Mouse (Mus musculus) adrenal gland, postnatal 25 days (tissue): ENCODE measurements at regions not wholly inside any gene's neighbourhood (a gene's known extent, or its start where the extent isn't known, plus 50 kb on each side); places are given as distances from the start of the nearest gene placed in this dataset.

Experiments used
- DNase-seq: peaks from one replicate; pipeline ENCODE4 v3.0.0; 2021; ENCODE audit warnings: mixed read lengths

DNA sequence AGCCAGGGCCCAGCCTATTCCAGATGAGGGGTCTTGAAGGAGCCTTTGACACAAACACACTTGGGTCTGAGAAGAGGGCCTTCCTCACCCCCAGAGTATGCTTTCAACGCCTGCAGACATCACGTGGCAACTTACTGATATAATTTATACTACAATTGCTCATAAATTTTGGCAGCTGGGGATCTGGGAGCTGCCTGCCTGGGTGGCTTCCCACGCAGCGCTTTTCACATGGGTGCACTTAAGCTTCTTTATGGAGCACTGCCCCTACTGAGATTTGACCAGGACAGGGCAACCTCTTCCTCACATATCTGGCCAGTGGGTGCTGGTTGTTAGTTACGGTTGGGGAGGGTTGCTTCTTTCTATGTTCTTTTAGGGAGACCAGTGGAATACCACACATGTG, 61.6 kb downstream of the Spesp1 start:
- no peak for DNase-seq

DNA sequence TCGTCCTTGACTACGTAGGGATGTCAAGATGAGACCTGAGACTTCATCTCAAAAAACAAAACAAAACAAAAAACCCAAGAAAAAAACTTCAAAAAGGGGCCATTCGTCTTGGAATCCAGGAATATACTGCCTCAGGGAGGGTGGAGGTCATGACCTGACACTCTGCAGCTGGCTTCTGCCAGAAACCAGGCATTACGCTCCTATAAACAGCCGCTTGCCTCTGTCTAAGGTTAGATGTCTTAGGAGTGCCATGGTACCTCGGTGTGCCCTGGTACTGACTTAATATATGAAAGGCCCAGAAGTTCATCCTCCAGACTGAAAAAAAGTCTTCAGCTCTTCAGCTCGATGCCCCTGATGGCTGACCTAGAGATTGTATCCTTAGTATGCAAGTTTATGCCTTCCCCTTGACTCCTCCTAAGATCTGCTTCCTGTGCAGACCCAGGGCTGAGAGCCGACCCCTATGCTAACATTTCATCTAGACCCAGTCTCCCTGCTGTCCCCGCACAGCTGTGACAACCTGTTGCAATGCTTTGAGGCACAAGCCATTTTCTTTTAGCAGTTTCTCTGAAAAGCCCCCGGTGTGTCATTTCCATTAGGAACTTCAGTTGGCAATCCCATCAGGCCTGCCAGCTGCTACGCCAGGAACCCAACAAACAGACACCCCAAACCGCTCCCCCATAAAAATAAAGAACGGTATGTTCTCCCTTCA, 66.7 kb downstream of the Spesp1 start:
- DNase-seq, result no peak

DNA sequence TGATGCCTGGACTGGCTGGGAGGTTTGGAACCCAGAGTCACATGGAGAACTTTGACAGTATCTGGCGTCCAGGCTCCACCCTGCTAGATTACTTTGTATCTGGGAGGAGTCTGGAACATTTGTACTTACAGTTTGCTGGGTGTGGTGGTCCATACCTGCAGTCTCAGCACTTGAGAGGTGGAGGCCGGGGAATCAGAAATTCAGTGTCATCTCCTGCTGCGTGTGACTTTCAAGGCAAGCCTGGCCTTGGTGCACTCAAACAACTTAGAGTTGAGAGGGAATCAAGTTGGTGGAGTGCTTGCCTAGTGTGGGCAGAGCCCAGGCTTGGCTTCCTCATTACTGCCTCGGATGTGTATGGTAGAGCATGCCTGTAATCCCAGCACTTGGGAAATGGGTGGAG, 67.5 kb downstream of the Spesp1 start:
- no peak for DNase-seq

DNA sequence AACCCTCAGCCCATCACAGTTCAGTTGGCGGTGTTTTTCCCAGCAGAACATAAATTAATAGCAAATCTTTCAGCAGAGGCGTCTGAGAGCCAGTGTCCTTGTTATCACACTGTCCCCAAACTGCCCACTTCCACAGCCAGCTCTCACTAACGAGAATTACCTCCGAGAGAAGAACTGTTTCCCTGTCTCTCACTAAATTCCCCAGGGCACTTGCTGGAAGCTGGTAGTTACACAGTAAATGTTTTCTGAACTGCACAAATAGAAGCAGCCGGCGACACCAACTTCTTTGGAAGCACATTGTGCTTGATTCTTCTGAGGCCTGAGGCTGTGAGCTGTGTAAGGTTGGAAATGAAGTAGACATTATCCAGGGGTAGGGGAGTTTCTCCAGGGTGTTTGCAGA, 69.4 kb downstream of the Spesp1 start:
- DNase-seq, result no peak

DNA sequence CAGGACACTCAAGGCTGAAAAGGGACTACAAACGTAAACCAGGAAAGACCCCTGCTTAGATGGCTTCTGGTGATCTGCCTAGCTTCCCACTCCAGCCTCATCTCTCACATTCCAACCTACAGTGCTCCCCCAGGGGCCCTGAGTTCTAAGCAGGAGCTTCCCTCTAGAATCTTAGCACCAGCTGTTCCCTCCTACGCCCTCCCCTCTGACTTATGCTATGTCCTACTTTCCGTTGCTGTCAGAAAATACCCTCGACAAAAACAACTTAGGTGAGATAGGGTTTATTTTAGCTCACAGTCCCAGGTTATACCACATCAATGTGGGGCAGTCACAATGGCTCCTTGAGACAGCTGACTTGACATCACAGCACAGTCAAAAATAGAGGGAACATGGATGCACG, 71.2 kb downstream of the Spesp1 start:
- DNase-seq, result no peak

DNA sequence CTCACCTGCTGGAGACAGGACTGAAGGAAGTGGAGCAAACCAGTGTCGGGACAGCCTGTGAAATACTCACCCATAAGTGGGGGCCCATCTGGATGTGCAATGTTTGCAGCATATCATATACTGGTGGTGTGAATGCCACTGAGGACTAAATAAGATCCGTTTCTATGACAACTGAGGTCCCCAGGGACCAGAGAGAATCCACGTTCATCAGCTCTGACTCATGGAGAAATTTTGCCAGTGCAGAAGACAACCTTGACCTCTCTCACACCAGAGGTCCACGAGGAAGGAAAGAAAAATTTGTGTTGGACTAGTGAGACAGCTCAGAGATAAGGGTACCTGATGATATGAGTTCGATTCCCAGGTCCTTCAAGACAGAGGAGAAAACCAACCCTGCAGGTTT, 73.6 kb downstream of the Spesp1 start:
- DNase-seq, result no peak

DNA sequence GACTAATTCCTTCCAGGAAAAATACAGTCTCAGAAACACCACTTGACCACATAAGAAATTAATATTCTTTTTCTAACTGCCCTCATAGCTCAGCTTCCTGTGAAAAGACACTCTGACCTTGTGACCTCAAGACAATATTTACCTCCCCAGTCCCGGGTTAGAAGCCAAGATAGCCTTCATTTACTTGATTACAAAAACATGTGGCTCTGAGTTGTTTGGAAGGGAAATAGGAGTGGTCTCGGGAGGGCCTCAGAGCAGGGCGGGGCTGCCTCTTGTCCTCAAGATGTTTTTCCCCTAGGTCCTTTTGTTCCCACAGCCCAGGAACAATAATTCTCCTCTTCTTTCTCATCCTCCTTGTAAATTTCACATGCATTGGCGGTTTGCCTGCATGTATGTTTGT, 76.7 kb downstream of the Spesp1 start:
- no peak for DNase-seq

DNA sequence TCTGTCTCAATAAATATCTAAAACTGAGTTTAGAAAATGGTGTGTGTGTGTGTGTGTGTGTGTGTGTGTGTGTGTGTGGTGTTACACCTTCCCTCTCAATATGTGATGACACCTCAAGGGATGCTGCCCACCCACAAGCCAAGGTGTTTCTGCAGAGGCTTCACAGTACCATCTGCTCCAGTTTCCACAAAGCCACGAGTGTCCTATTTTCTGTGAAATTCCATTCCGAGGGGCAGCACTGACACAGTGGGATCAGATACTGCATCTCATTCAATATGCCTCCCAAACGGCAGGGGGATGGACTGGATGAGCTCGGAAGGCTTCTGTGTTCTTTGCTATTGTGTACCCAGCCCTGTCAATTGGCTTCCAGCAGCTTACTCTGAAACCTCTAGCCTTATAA, 78.5 kb downstream of the Spesp1 start:
- DNase-seq, result no peak

DNA sequence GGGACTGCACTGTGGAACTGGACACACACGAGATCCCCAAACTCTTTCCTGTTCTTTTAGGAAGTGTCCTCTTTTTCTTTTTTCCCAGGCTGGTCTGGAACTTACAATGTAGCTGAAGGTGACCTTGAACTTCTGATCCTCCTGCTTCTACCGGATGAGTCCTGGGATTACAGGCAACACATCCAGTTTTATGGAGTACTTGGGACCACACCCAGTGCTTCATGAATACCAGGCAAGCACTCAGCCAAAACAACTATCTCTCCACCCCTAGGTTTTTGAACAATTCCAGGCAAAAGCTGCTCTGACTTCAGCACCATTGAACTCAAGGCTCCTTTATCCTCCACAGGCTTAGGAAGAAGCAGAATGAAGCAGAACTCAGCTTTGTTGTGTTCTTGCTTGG, 79.7 kb downstream of the Spesp1 start:
- DNase-seq, result no peak

DNA sequence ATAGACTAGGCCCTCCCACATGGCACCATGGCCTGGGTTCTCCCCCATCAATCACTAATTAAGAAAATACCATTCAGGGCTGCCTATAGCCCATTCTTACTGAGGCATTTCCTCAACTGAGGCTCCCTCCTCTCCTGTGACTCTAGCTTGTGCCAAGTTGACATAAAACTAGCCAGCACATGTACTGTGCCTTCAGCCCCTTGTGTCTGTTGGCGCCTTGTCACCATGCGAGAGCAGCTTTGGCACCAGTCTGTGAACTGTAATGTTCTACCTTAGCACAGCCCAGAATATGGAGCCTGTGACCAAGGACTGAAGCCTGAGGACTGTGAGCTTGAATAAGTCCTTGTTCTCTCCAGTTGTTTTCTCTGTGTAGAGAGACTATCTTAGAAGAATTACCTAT, 75.0 kb upstream of the Glce start:
- DNase-seq, result no peak

DNA sequence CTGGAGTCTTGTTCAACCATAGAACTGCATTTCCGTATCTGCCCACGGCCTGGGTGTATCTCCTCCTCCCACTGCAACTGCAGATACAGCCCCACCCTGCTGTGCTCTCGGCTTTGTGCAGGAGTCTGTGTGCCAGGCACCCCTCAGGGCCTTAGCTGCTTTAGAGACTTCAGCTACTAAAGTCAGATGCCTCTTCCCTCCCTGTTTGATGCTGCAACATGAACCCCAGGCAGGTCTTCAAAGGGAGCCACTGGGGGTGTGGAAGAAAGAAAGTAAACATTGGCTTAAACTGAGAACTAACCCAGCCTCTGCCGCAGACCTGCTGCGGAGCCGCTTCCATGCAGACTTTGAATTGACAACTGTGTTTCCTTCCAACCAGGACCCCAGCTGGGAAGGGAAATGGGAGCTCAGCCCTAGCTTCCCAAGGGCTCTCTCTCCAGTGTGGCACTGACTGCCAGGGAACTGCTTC, 70.0 kb upstream of the Glce start:
- DNase-seq, result no peak

DNA sequence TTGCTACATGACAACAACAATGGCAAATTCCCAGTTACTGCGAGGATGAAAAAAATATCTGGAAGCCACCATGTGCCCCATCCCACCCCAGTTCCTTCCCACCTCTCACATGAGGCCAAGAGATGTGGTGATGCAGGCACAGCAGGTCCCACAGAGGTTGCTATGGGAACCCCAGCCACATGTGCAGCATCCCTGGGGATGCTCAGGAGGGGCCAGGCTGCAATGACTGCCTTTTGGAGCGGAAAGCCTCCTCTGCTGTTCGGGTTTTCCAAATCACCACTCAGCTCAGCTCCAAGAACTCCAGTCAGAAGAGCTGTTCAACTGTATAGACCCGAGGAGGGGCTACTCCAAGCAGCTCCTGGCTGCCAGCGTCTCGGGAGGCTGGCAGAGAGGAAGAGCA, 68.0 kb upstream of the Glce start:
- no peak for DNase-seq

DNA sequence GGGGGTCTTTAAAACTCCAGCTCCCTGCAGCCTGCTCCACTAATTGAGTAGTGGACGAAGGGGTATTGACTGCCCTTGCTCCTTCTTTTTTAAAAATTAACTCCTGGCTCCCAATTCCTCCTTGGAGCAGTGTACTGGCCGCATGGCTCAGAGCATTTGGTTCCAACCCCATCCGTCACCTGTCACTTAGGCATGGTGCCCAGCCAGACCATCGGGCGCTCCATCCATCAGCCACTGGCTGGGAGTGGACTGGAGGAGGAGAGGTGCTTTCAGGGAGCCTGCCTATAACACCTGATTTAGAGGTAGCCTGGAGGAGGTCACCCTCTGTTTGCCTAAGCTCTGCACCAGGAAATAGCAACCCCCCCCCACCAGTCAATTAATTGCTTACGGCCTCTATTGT, 66.4 kb upstream of the Glce start:
- no peak for DNase-seq

DNA sequence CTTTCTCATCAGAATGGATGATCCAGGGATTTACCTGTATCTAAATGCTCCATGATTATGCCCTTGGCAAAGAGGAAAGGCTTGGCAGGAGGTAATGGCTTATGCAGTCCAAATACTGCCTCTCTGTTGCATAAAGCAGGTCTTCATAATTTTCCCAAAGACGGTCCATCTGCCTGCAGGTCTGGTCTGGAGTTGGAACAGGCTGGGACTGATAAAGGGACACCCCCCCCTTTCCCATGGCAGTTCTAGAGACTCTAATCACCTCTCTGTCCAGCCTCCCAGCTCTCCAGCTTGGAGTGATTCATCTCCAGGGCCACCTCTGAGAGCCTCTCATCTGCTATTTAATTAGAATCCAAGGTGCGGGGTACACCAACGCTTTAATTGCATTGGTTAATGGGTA, 65.9 kb upstream of the Glce start:
- DNase-seq, result no peak

DNA sequence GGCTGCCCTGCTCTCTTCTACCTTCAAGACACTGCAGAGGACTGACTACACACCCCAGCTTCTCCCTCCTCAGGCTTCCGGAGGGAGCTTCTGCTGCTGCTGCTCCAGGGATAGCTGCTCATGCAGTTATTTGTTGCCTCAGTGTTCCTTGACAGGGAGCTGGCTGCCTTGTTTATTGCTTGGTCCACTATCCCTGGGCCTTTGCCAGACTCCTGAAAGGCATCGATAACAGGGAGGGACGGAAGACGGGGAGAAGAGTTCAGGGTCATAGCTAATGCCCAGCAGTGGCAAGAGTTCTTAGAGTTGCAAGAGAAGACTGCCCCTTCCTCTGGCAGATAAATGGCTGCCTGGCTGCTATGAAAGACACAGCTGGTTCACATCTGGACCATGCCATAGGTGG, 64.4 kb upstream of the Glce start:
- peak; percentile 30 for DNase-seq

DNA sequence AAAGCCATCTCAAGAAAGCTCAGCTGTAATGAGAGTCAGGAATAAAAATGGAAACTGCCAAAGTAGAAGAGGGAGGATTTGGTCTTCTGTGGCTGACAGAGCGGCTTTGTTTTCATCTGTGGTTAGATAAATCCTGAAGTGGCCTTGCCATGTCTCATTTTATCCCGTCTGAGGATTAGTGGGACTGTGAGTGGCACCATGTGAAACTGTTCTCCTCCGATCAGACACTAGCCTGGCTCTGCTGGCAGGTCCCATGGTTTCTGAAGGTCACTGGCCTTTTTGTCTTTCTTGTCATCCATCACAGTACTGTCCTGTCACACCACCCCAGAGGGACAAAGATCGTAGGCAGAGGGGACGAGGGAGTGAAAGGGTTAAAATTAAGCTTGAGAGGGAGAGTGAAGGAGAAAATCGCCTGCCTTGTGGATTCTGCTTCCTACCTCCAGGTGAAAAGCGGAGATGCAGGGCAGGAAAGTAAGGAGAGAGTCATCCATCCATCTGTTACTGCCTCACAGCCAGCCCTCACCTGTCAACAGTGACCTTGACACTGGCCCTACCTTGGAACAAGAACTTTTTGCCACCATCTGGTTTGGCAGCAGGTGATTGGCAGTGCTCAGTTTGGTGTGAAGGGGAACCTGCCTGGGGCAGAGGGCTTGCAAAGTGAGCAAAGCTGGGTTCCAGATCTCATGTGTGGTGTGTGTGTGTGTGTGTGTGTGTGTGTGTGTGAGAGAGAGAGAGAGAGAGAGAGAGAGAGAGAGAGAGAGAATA, 63.2 kb upstream of the Glce start:
- peak; percentile 24 for DNase-seq

DNA sequence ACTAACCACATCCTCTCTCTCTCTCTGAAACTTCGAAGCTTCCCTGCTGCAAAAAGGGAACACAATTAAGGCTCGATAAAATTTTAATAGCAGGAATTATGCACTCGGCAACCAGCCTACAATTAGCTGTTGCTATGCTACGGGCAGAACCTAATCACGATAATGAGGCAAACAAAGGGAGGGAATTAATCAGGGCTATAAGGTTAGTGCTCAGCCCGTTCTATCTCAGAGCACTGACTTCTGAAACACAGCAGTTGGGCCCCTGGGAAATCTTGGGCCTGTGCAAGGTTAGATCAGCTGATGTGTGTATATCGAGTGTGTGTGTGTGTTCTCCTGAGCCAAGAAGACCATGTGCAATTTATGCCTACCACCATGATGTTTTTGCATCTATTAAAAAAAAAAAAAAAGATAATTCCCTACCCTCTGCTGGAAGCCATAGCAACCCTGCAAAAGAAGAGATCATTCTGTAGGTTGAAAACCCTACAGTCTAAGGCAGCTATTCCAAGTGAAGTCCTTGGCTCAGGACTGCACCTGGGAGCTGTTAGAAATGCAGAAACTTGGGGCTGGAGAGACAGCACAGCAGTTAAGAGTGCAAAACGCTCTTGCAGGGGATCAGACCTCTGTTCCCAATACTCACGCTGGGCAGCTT, 58.9 kb upstream of the Glce start:
- no peak for DNase-seq

DNA sequence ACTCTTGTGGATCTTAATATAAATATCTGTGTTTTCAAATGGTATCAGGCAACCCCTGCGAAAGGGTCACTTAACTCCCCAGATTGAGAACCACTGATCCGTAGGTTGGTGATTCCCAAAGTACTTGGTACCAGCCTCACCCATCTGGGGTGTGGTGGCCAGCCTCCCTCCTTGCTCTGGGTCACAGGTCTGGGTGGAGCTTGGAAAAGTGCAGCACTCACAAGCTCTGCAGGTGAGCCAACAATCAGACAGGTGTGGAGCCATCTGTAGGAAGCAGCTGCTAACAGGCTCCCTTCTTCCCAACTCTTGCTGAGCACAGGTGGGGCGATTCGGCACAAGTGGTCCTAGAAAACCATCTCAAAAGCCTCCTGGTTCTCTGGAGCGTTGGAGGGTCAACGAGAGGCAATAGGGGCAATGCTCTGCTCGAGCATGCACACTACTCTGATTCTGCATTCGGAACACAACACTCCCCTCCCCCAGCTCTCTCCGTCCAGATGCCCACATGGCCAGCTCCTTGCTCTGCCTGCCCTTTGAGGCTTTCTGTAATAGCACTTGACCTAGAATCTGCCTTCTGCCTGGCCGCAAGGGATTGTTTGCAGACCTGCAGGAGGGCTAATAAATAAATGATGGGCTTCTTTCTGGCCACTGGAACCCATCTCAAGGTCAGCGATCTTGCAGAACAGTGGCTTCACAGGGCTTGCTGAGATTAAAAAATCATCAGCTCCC, 58.2 kb upstream of the Glce start:
- no peak for DNase-seq

DNA sequence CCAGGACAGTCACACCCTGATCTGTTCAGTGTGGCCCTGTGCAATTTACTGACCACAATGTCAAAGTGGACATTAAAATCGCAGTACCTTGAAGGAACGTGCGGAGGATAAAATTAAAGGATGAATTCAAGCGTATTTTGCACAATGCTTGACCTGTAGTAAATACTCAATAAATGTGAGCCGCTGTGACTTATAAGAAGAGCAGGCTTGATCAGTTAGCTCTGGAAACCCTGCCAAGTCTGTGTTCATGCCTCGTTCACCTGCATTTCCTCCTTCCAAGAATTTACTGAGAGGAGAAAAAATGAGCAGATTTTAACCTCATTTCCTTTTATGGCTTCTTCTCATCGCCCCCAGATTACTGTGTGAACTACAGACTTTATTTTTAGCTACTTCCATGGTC, 52.2 kb upstream of the Glce start:
- DNase-seq, result no peak
